Mouse (Mus musculus): Measurements from ENCODE around the gene Rrp12.

DNA sequence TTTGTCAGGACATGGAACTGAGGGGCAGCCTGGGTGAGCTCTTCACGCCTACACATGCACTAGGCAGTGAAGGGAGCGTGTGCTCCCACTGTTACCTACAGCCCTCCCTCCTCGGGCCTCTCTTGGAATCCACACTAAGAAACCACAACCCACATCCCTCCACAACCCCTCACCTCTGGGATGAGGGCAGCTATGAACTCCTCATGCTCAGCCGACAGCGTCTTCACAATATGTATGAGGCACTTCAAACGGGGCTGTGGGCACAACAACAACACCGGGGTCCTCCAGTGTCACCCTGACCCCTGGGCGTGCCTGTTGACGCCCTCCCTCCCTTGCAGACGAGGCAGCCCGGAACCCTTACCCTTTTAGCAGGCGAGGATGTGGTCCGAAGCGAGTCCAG lies 21.6 kb downstream of the Rrp12 start:
- TF ChIP-seq POLR2A (IDR thresholded peaks at IDR 0.05; ENCODE audit: low read depth, low read length) (no peak), CTCF (IDR thresholded peaks at IDR 0.05; ENCODE audit: extremely low read depth, insufficient read length, insufficient replicate concordance, low read depth, low read length) (no peak)

All from small intestine, adult 2 months (tissue).